Mouse (Mus musculus) MEL (cell line): ENCODE measurements around the gene Tbc1d10c. TPM values are rescaled to one million over a fixed set of nuclear protein-coding genes. Genes with fewer than 3 reads are reported as not detected.

ENCODE experiments used
- DNase-seq: peaks from one replicate; pipeline ENCODE4 v3.0.0; 2011; ENCODE audit warnings: low read depth, low spot score
- H3K27ac ChIP-seq: 2 replicates; pipeline ENCODE4 v1.5.1; 2012; ENCODE audit warnings: low read depth, mild to moderate bottlenecking, control low read depth, low read length, moderate library complexity; ENCODE audit not compliant: control insufficient read depth
- H3K27me3 ChIP-seq, 2 experiments: fragments of 150-350 bp in 1 of 2; sonication (generic) in 1 of 2; 2 replicates each; pipeline ENCODE4 v1.6.1; 2012; ENCODE audit warnings: low read length in 2 of 2, mild to moderate bottlenecking in 2 of 2, improper control_type of control experiment in 1 of 2, moderate library complexity in 1 of 2; ENCODE audit not compliant: insufficient read depth in 2 of 2, control insufficient read depth in 1 of 2
- H3K36me3 ChIP-seq, 2 experiments: 2 replicates each; pipeline ENCODE4 v1.6.1; 2012 to 2014; ENCODE audit warnings: low read length in 2 of 2, improper control_type of control experiment in 1 of 2, inconsistent platforms in 1 of 2, mild to moderate bottlenecking in 1 of 2; ENCODE audit not compliant: insufficient read depth in 2 of 2, control insufficient read depth in 1 of 2
- H3K4me1 ChIP-seq, 2 experiments: fragments of 150-350 bp in 1 of 2; sonication (generic) in 1 of 2; 2 replicates each; pipeline ENCODE4 v1.6.1; 2012; ENCODE audit warnings: low read length in 2 of 2, improper control_type of control experiment in 1 of 2, mild to moderate bottlenecking in 1 of 2; ENCODE audit not compliant: insufficient read depth in 2 of 2, control insufficient read depth in 1 of 2
- H3K4me3 ChIP-seq, 2 experiments: fragments of 150-350 bp in 1 of 2; sonication (generic) in 1 of 2; 2 replicates each; pipeline ENCODE4 v1.5.1; 2012; ENCODE audit warnings: low read depth in 2 of 2, low read length in 2 of 2, mild to moderate bottlenecking in 2 of 2, moderate library complexity in 2 of 2, control low read depth in 1 of 2, improper control_type of control experiment in 1 of 2; ENCODE audit not compliant: control insufficient read depth in 1 of 2, insufficient read depth in 1 of 2
- H3K79me2 ChIP-seq: 2 replicates; pipeline ENCODE4 v1.6.1; 2012; ENCODE audit warnings: mild to moderate bottlenecking, low read length, moderate library complexity; ENCODE audit not compliant: control insufficient read depth, poor library complexity, insufficient read depth
- H3K9ac ChIP-seq: 2 replicates; pipeline ENCODE4 v1.6.1; 2012; ENCODE audit warnings: low read depth, mild to moderate bottlenecking, control low read depth, low read length, moderate library complexity; ENCODE audit not compliant: control insufficient read depth, poor library complexity, severe bottlenecking
- H3K9me3 ChIP-seq: fragments of 150-350 bp; sonication (generic); replicated peaks from 2 replicates; pipeline ENCODE4 v1.6.1; 2012; ENCODE audit warnings: mild to moderate bottlenecking, low read length, improper control_type of control experiment, moderate library complexity; ENCODE audit not compliant: insufficient read depth
- BHLHE40 ChIP-seq: IDR thresholded peaks from 2 replicates; pipeline ENCODE4 v1.6.1; 2012; ENCODE audit warnings: low read depth, mild to moderate bottlenecking, inconsistent platforms, low read length, improper control_type of control experiment, borderline replicate concordance
- CHD1 ChIP-seq: IDR thresholded peaks from 2 replicates; pipeline ENCODE4 v1.6.1; 2012; ENCODE audit warnings: low read depth, mild to moderate bottlenecking, inconsistent platforms, low read length, improper control_type of control experiment
- CHD2 ChIP-seq: IDR thresholded peaks from 2 replicates; pipeline ENCODE4 v1.6.1; 2011; ENCODE audit warnings: low read length, improper control_type of control experiment
- CTCF ChIP-seq, 3 experiments: IDR thresholded peaks in 2 of 3; conservative IDR thresholded peaks in 1 of 3; 2 replicates each; pipeline ENCODE4 v1.5.1; 2011 to 2012; ENCODE audit warnings: low read length in 3 of 3, low read depth in 2 of 3, mild to moderate bottlenecking in 2 of 3, improper control_type of control experiment in 1 of 3, inconsistent platforms in 1 of 3, mixed read lengths in 1 of 3, moderate library complexity in 1 of 3; ENCODE audit not compliant: control insufficient read depth in 1 of 3, insufficient read depth in 1 of 3, poor library complexity in 1 of 3, severe bottlenecking in 1 of 3
- ETS1 ChIP-seq: IDR thresholded peaks from 2 replicates; pipeline ENCODE4 v1.6.1; 2012; ENCODE audit warnings: low read depth, mild to moderate bottlenecking, inconsistent platforms, low read length, improper control_type of control experiment, moderate library complexity
- GABPA ChIP-seq: IDR thresholded peaks from 2 replicates; pipeline ENCODE4 v1.6.1; 2012; ENCODE audit warnings: low read depth, mild to moderate bottlenecking, inconsistent platforms, low read length, improper control_type of control experiment, moderate library complexity
- GATA1 ChIP-seq: IDR thresholded peaks from 2 replicates; pipeline ENCODE4 v1.6.1; 2011; ENCODE audit warnings: low read depth, low read length, improper control_type of control experiment
- MAFK ChIP-seq: IDR thresholded peaks from 2 replicates; pipeline ENCODE4 v1.6.1; 2011; ENCODE audit warnings: low read depth, mild to moderate bottlenecking, low read length, improper control_type of control experiment, borderline replicate concordance
- MXI1 ChIP-seq: IDR thresholded peaks from 2 replicates; pipeline ENCODE4 v1.6.1; 2011; ENCODE audit warnings: mild to moderate bottlenecking, low read depth, low read length, improper control_type of control experiment
- MYB ChIP-seq: IDR thresholded peaks from 2 replicates; pipeline ENCODE4 v1.6.1; 2011; ENCODE audit warnings: mild to moderate bottlenecking, low read depth, low read length, improper control_type of control experiment
- MYC ChIP-seq: IDR thresholded peaks from 2 replicates; pipeline ENCODE4 v1.6.1; 2011; ENCODE audit warnings: low read depth, mild to moderate bottlenecking, low read length, improper control_type of control experiment, moderate library complexity
- NELFE ChIP-seq: IDR thresholded peaks from 2 replicates; pipeline ENCODE4 v1.6.1; 2011; ENCODE audit warnings: low read depth, low read length, improper control_type of control experiment
- POLR2A ChIP-seq, 2 experiments: IDR thresholded peaks; 2 replicates each; pipeline ENCODE4 v1.6.1; 2011 to 2012; ENCODE audit warnings: low read length in 2 of 2, mild to moderate bottlenecking in 2 of 2, control low read depth in 1 of 2, improper control_type of control experiment in 1 of 2, low read depth in 1 of 2, moderate library complexity in 1 of 2; ENCODE audit not compliant: control insufficient read depth in 1 of 2, insufficient read depth in 1 of 2, poor library complexity in 1 of 2
- POLR2AphosphoS2 ChIP-seq: IDR thresholded peaks from 2 replicates; pipeline ENCODE4 v1.6.1; 2011; ENCODE audit warnings: low read length, improper control_type of control experiment
- POLR2AphosphoS5 ChIP-seq: IDR thresholded peaks from 2 replicates; pipeline ENCODE4 v1.6.1; 2012; ENCODE audit warnings: low read depth, borderline replicate concordance, mild to moderate bottlenecking, inconsistent platforms, low read length, moderate library complexity, mixed read lengths
- RAD21 ChIP-seq: IDR thresholded peaks from 2 replicates; pipeline ENCODE4 v1.6.1; 2011; ENCODE audit warnings: mild to moderate bottlenecking, low read depth, low read length, improper control_type of control experiment
- USF1 ChIP-seq: IDR thresholded peaks from 2 replicates; pipeline ENCODE4 v1.6.1; 2014; ENCODE audit warnings: low read depth, mild to moderate bottlenecking, inconsistent platforms, low read length, improper control_type of control experiment, moderate library complexity
- USF2 ChIP-seq, 2 experiments: IDR thresholded peaks; 2 replicates each; pipeline ENCODE4 v1.6.1; 2011 to 2012; ENCODE audit warnings: improper control_type of control experiment in 2 of 2, low read length in 2 of 2, borderline replicate concordance in 1 of 2, inconsistent platforms in 1 of 2, low read depth in 1 of 2, mild to moderate bottlenecking in 1 of 2; ENCODE audit not compliant: insufficient read depth in 1 of 2
- ZC3H11A ChIP-seq: IDR thresholded peaks from 2 replicates; pipeline ENCODE4 v1.6.1; 2012; ENCODE audit warnings: low read depth, mild to moderate bottlenecking, inconsistent platforms, low read length, improper control_type of control experiment
- ZMIZ1 ChIP-seq: IDR thresholded peaks from 2 replicates; pipeline ENCODE4 v1.6.1; 2012; ENCODE audit warnings: low read depth, mild to moderate bottlenecking, inconsistent platforms, low read length, improper control_type of control experiment, moderate library complexity
- ZNF384 ChIP-seq: IDR thresholded peaks from 2 replicates; pipeline ENCODE4 v1.6.1; 2012; ENCODE audit warnings: low read depth, mild to moderate bottlenecking, inconsistent platforms, low read length, improper control_type of control experiment
- polyA plus RNA-seq, 2 experiments: library from polyadenylated mRNA; stranded (reverse) in 1 of 2; unstranded in 1 of 2; fragments of >175 nt in 1 of 2; fragments of >200 nt in 1 of 2; gene quantifications; 2 replicates each; pipeline versions ENCODE4 v1.2.1 to v1.2.4; 2012; ENCODE audit warnings: low replicate concordance in 2 of 2, low read depth in 1 of 2; ENCODE audit not compliant: insufficient read length in 2 of 2, insufficient read depth in 1 of 2, missing spikeins in 1 of 2
- total RNA-seq: library from RNA; depleted of rRNA; stranded (reverse); fragments of 300-350 nt; gene quantifications from 2 replicates; pipeline ENCODE4 v1.2.3, GENCODE M21; 2012

The Tbc1d10c gene
- total and polyA plus RNA-seq, 3 experiments, result 14.0 to 15.5 TPM; not detected in 1

DNA sequence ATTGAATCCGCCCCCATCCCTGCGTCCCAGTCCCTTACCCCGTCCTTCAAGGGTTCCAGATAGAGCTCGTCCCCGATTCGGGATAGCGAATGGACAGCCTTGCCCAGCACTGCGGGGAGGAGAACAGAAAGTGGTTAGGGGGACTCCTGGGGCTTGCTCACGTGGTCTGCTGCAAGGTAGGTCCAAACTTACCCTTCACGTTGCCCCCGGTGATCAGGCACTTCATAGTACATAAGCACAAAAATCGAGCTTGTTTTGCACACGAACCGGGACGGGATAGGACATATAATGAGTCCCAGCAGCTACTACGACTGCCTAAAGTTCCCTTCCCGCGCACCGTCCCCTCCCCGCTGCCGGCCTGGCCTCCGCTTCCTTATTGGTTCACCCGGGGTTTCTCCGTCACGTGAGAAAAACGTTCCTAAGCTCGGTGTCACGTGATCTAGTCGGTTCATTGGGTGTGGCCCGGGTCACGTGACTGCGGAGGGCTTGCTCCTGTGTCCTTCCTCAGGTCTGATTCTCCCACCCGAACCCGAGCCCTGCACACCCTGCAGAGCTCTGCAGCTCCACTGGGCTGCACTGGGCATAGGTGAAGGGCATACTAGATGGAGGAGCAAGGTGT is 10.3 kb upstream of the Tbc1d10c start, which contains the start of gene Rad9a (continued):
- TF ChIP-seq USF2 (IDR thresholded peaks at IDR 0.05; ENCODE audit: borderline replicate concordance in 1 of 2, insufficient read depth in 1 of 2, low read depth in 1 of 2, low read length in 2 of 2) (peak; percentile 99), CHD1 (no peak), CTCF (IDR thresholded peaks at IDR 0.05 in 2 of 3, conservative IDR thresholded peaks at IDR 0.05 in 1 of 3; ENCODE audit: control insufficient read depth in 1 of 3, insufficient read depth in 1 of 3, low read depth in 2 of 3, low read length in 3 of 3, poor library complexity in 1 of 3, severe bottlenecking in 1 of 3) (no peak), CHD2 (no peak), ZC3H11A (no peak), MAFK (no peak), GATA1 (no peak), ZNF384 (no peak), MYC (peak; percentile 60; the same call in 1 of the 2 replicates), ETS1 (peak; percentile 75), USF1 (peak; percentile 98)

DNA sequence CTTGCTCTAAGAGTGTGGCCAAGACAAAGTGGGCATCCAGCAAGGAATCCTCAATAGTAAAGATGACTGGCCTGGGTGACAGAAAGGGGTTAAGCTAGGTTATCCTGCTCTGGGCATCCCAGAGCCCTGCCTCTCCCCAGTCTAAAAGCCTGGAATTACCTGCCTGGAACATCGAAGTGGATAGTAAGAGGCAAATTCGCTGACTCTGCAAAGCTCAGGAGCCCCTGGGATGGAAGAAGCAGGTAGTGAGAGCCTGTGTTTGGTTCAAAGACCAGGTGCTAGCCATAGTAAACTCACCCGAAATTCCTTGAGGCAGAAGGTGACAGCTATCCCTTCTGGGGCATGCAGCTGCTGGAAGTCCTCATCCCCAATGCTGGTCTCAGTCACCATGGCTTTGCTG is 6.1 kb upstream of the Tbc1d10c start:
- peaks cover 37% of the 10 kb centered on the region for H3K79me2 ChIP-seq
- H3K36me3 ChIP-seq, result peaks cover 6 to 24% of the 10 kb centered on the region in 2 experiments; a peak in 3 of 4 replicates
- no peak overlapping the region for H3K4me3 ChIP-seq
- no peaks in the 10 kb centered on the region for H3K27me3 ChIP-seq
- no peaks in the 10 kb centered on the region for H3K9me3 ChIP-seq
- H3K9ac ChIP-seq, result no peak overlapping the region
- H3K27ac ChIP-seq, result no peak overlapping the region
- DNase-seq, result no peak
- TF ChIP-seq MAFK (0 out of 2 replicates have a peak, but pooled peaks have one; percentile 50), CHD1 (no peak)
- peaks cover 6 to 32% of the 10 kb centered on the region in 2 experiments for H3K4me1 ChIP-seq

DNA sequence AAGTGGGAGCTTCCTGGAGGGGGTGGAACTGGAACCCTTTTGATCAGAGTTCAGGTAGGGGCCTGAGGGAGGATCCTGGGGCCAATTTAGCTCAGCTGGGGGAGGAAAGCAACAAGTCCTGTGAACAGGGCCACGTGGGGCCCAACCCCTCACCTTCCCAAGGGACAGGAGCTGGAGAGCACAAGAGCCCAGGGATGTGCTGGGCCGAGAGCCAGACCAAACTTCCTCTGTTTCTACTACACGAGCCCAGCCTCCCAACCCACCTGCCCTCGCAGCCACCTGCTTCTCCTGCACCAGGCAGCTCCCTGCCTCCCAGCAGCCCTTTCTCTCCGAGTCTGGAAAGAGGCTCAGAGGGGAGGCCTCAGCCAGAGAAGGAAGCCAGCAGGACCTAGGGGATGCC is 5.5 kb upstream of the Tbc1d10c start:
- DNase-seq, result no peak
- no peaks in the 10 kb centered on the region for H3K27me3 ChIP-seq
- no peak for TF ChIP-seq POLR2AphosphoS5
- TF ChIP-seq ZC3H11A, result no peak
- TF ChIP-seq RAD21, result no peak
- TF ChIP-seq NELFE, result no peak
- no peak for TF ChIP-seq POLR2AphosphoS2
- TF ChIP-seq GATA1, result no peak
- TF ChIP-seq ZMIZ1, result no peak
- TF ChIP-seq POLR2A (IDR thresholded peaks at IDR 0.05; ENCODE audit: control insufficient read depth in 1 of 2, insufficient read depth in 1 of 2, low read depth in 1 of 2, low read length in 2 of 2, poor library complexity in 1 of 2), result no peak
- no peak for TF ChIP-seq BHLHE40
- no peak for TF ChIP-seq MAFK
- no peak for TF ChIP-seq MXI1
- TF ChIP-seq CHD2, result no peak
- no peak for TF ChIP-seq USF1
- TF ChIP-seq CHD1, result no peak
- TF ChIP-seq GABPA, result no peak
- TF ChIP-seq MYC, result no peak
- no peak for TF ChIP-seq MYB
- TF ChIP-seq CTCF (IDR thresholded peaks at IDR 0.05 in 2 of 3, conservative IDR thresholded peaks at IDR 0.05 in 1 of 3; ENCODE audit: control insufficient read depth in 1 of 3, insufficient read depth in 1 of 3, low read depth in 2 of 3, low read length in 3 of 3, poor library complexity in 1 of 3, severe bottlenecking in 1 of 3), result no peak
- TF ChIP-seq, all 39 proteins: peak for 0
- Histone ChIP-seq H3K9me3 (no peaks in the 10 kb centered on the region), H3K79me2 (peaks cover 39% of the 10 kb centered on the region), H3K27ac (no peak overlapping the region), H3K4me3 (no peak overlapping the region), H3K9ac (no peak overlapping the region), H3K36me3 (peaks cover 6 to 21% of the 10 kb centered on the region in 2 experiments; a peak in 3 of 4 replicates), H3K4me1 (peaks cover 6 to 27% of the 10 kb centered on the region in 2 experiments)
